Mouse (Mus musculus) c-Kit-positive CD71-positive TER-119-negative erythroid progenitor cells, embryonic 14.5 days (primary cell): ENCODE results near the gene Samd11.

ENCODE experiments used
- DNase-seq: peaks from one replicate; pipeline ENCODE4 v3.0.0-alpha.2; 2013; ENCODE audit warnings: low read depth

Samd11 gene

GRCm38 (mm10) chr4:156255078-156255839, at the start of gene Samd11:
Gene Samd11, minus strand, starts transcription at chr4:156255657.
- no peak for DNase-seq

DNA sequence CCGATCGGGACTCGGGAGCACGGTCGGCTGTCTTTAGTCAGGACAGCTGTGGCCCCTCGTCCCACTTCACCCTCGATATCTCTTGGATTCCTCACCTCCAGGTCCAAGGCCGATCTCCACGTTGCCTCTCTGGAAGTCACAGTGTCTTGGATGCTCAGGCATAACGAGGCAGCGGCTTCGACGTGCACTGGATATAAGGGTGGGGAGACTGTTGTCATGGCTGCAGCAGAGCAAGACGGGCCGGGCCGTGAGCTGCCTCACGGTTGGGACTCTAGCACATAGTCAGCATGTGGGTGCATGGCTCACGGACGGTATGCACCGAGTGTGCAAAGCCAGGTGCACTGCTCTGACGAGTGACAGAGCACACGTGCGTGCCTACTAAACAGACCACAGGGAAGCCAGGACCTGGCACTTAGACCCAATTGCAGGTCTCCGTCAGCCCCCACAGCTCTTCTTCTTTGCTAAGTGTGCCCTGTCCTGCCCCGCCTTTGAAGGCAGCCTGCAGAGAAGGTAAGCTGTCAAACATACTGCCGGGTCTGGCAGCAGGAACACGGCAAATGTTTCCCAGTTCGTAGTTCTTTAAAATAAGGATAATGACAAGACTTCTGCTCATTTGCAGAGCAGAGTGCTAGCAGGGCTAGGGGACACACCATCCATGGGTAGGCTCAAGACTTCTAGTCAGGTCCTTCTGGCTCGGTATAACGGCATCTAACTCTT, 938 bp downstream of the Samd11 start:
- DNase-seq, result no peak

GRCm38 (mm10) chr4:156253043-156253442, 2.4 kb downstream of the Samd11 start:
- no peak for DNase-seq

GRCm38 (mm10) chr4:156252619-156253018, 2.8 kb downstream of the Samd11 start:
- DNase-seq, result no peak

DNA sequence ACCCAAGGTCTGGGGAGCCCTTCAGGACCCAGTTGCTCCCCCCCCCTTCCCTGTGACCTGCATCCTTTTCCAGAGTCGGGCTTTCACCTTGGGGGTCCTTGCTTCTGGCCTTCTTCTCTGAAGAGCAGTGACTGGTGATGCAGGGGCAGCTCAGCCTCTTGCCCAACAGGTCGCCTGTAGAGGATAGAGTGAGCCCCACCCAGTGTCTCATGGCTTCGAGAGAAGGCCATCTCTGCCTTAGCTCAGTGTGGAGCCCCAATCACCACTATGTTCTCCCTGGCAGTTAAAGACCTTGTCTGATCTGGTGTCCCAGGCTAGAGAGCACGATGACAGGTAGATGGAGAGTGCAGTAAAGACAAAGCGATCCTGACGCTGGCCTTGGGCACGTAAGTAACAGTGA, 3.3 kb downstream of the Samd11 start:
- DNase-seq, result no peak

- no peak for DNase-seq
These were observed 4.4 kb downstream of the Samd11 start for GRCm38 (mm10) chr4:156251081-156251480.

- no peak for DNase-seq
These were observed 5.9 kb downstream of the Samd11 start for GRCm38 (mm10) chr4:156249567-156249966.

GRCm38 (mm10) chr4:156236651-156237447, 18.6 kb downstream of the Samd11 start:
- no peak for DNase-seq

- DNase-seq, result peak; percentile 84
These were observed 19.5 kb downstream of the Samd11 start, which contains the start of gene Noc2l for GRCm38 (mm10) chr4:156235808-156236533. Gene Noc2l, plus strand, starts transcription at chr4:156236010.

GRCm38 (mm10) chr4:156235360-156235770, 20.1 kb downstream of the Samd11 start:
- DNase-seq, result no peak

GRCm38 (mm10) chr4:156234701-156235213, 20.7 kb downstream of the Samd11 start, which contains the start of gene Plekhn1:
Gene Plekhn1, minus strand, starts transcription at chr4:156234857.
- no peak for DNase-seq

GRCm38 (mm10) chr4:156234021-156234501, 21.4 kb downstream of the Samd11 start:
- DNase-seq, result no peak

DNA sequence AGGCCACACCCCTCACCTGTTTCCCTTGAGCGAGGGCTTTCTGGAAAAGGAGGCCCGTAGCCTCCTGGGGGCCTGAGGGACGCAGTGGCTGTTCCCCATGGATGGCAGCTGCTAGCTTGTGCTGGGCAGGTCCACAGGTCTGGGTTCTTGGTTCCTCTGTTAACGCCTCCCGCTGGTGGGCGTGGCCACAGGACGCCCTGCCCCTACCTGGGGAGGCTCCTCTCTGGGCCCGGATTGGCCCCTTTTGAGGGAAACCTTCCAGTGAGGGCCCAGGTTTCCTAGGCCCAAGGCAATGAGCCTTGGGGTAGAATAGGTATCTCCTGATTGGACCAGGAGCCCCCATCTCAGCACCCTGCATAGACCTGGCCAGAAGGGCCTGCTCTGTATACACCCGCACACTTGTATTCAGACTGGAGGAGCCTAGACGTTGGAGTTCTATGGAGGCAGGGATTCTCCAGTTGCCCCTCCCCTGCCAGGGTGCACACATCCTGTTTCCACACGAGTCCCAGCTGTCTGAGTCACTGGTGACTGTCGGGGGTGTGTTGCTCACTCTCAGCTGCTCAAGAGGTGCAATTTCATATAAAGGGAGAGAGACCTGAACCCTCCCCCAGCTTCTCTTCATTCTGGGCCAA, 26.9 kb downstream of the Samd11 start:
- no peak for DNase-seq

DNA sequence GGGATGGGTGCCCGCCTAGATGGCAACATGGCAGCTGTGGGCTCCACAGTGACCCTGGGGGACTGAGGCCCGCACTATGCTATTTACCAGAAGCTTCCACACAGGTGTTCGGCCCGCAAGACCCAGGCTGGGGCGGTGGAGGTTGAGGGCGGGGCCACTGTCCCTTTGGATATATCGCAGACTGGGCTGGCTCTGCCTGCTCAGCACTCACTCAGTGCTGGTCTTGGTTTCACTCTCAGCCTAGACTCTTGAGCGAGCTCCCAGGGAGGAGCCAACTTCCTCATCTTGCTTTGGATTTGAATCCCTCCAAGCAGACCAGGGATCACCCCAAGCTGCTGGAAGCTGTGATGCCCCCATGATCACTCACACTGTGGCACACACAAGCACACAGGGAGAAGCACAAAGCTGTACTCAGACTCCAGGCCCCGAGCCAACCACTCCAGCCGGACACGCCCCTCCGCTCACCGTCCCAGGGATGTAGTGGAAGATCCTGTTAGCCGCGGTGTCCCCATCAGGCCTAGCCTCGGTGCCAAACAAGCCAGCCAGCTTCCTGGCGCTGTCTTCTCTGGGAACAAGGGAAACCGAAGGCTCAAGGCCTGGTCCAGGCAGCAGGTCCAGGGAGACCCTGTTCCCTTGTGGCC, 27.6 kb downstream of the Samd11 start:
- no peak for DNase-seq

GRCm38 (mm10) chr4:156224276-156224675, 31.2 kb downstream of the Samd11 start:
- DNase-seq, result no peak

DNA sequence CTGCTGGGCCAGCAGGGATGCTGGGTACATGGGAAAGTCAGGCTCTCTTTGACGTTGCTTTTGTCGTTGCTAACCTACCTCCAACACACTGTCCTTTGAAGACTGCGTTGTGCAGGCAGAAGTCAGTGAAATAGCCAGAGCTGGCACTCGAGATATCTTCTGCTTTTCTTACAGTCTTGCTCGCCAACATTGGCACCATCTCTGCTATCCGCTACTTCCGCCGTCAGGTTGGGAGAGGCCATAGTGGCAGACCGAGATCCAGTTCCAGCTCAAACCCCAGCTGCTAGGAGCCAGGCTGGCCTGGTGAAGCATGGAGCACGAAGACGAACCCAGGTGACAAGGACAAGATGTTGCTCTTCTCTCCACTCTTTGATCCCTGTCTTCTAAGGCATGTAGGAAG, 35.5 kb downstream of the Samd11 start:
- no peak for DNase-seq

DNA sequence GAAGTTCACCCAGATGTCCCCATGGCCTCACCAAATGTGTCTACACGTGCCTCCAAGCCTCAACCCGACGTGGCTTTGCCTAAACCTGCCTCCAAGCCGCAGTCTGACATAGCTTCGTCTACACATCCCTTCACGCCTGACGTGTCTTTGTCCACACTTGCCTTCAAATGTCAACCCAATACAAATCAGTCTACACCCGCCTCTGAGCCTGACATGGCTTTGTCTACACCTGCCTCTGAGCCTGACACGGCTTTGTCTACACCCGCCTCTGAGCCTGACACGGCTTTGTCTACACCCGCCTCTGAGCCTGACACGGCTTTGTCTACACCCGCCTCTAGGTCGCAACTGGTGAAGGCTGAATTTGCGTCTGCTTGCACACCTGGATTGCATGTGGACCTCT, 37.6 kb downstream of the Samd11 start:
- DNase-seq, result no peak

DNA sequence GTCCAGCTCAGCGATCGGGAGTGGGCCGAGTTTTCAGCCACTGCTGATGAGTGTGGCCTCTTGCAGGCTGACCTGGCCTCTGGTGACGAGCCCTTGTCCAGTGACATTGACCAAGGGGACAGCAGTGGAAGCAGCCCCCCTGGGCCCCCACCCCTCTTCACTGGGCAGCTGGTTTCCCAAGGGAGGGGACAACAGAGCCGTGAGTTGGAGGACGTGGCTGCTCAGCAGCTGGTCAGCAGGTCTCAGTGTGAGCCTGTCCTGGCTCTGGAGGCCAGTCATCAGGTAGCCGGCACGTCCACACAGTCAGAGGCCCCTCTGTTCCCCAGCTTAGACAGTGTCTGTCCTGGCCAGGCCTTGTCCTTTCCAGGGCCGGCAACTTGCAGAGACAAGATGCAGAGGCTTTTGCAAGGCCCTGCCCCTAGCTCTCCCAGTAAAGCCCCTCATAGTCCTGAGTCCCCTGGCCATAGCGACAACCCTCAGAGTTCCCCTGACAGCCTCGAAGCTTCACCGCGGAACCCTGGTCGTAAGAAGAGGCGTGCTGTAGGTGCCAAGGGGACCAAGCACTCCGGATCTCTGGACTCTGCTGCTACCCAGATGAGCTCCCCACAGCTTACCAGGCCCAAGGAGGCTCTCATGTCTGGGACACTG, 38.3 kb downstream of the Samd11 start:
- DNase-seq, result no peak

DNA sequence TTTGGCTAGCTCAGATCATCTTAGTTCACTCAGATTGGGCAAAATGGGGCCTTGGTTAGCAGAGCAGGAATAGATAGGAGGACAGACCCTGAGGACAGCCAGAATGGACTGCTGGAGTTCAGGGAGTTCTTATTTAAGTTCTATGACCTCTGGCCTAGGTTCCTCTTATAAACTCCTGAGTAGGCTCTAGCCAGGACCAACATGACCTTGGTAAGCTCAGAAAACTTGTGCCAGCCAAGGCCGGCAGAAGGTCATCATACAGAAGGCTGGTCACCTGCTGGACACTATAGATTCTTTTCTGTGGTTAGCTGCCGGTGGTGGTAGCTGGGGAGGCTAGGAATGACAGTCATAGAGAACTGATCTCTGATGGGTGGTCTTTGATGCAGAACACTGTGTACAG, 39.3 kb downstream of the Samd11 start:
- no peak for DNase-seq

GRCm38 (mm10) chr4:156215649-156216048, 39.8 kb downstream of the Samd11 start, which contains the start of gene Perm1:
Gene Perm1, plus strand, starts transcription at chr4:156215868.
- no peak for DNase-seq
